Mouse (Mus musculus) left cerebral cortex, postnatal 10 days (tissue): ENCODE data around the gene Qsox1. TPM values are rescaled to one million over a fixed set of nuclear protein-coding genes. Genes with fewer than 3 reads are reported as not detected.
A peak's percentile ranks its signal among the peaks of the same experiment; 100 is the strongest.

Source experiments
- DNase-seq, 2 experiments: peaks; one replicate each; pipeline ENCODE4 v3.0.0; 2021 to 2022; ENCODE audit warnings: low spot score in 2 of 2, mixed read lengths in 1 of 2; ENCODE audit errors: extremely low spot score in 1 of 2
- intact Hi-C: fragments of 180-260 bp; cut with DNase I; formaldehyde crosslinking; loops from one replicate; pipeline ENCODE4 v1.15.1; 2025
- total RNA-seq, 2 experiments: library from RNA; stranded (reverse); gene quantifications; 2 replicates each; pipeline ENCODE4 v1.2.3; 2021

Qsox1 gene
- total RNA-seq, 2 experiments from 2014 or later: 30.9 to 32.3 TPM

DNA sequence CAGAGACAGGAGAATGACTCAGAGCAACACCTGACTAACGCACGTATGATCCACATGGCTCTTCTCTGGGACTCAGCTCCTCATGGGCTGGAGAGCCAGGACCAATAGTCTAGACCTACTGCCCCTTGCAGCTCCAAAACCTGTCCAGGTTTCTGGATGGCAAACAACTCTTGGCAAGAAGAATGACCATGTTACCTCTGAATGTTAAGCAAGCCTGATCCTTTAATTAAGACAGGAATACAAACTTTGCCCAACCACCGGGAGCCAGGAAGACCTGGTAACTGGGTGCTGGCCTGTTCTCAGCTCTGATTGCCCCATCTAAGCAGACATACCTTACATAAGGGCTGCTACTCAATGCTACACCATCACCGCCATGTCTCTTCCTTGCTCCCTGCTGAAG is 4.4 kb downstream of the Qsox1 start:
- DNase-seq: no peak
- intact Hi-C loops: no loop called here

DNA sequence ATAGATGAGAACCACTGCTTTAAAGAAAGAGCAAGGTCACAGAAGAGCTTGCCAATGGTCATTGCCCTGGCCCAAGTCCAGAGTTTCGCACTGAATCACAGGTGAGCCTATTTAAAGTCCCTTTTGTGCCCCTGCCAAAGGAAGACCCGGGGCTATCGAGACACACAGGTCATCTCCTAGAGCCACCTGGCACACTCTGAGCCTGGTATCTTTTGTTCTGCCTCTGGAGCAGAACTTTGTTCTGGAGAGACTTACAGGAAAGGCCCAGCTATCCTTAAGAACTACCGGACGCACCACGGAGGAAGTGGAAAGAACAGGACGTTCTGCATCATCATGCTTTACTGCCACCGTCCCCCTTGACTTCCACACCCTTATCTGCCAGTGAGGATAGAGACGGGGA is 7.1 kb downstream of the Qsox1 start:
- intact Hi-C loops: no loop called here
- no peak for DNase-seq

DNA sequence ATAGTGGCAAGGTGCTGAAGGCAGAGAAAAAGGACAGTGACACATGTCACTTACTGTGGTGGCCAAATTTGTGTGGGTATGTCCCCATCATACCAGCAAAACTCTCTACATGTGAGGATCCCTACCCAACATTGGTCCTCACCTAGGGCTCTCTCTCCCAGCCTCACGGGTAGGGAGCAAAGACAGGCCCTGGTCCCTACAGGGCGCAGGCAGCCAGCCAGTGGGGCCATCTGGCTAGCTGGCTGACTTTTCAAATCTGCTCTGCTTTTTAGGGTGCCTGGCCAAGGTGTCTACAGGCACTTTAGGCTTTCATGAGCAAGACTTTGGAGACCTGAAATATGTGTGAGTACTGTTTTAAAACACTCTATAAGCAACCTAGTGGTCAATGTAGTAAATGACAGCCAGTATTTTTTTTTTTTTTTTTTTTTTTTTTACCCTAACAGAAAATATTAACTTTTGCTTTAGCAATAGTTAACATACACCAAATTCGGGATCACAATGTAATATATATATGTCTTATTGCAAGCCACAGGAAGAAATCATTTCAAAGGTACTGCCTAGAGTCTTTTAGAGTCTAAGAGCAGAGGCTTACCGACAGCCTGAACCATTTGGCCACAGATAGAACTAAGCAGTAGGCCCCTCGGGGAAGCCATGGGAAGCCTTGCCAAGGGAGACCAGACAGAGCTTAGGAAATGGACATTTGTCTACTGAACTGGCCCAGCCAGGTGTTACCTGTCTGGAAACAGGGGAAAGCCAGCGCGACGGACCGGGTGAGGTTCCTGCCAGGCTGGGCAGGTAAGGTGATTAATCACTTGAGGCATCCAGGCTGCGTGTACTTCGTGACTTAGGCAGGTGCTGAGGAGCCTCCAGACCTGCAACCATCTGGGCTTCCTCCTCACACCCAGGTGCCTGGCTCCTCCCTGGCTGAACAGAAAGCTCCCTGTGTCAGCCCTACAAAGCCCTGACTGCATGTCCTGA is 11.4 kb downstream of the Qsox1 start:
- intact Hi-C loops: no loop called here
- DNase-seq: no peak

DNA sequence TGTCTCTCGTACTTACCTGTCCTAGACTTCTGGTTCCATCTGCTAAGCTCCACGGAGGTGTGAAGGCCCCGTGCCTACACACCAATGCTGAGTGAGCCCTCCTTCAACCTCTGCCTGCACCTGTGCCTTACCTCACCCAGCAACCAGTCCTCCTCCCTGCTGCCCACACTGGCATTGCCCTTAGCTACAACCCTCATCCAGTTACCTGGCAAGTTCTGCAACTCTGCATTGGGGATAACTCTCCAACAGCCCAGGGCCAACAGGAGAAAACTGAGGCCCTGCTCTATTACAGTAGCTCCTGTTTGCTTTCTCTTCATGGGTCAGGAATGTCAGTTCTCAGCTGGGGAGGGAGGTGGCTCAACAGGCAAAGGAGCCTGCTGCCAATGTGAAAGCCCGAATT is 14.7 kb downstream of the Qsox1 start:
- intact Hi-C loops: no loop called here
- no peak for DNase-seq

DNA sequence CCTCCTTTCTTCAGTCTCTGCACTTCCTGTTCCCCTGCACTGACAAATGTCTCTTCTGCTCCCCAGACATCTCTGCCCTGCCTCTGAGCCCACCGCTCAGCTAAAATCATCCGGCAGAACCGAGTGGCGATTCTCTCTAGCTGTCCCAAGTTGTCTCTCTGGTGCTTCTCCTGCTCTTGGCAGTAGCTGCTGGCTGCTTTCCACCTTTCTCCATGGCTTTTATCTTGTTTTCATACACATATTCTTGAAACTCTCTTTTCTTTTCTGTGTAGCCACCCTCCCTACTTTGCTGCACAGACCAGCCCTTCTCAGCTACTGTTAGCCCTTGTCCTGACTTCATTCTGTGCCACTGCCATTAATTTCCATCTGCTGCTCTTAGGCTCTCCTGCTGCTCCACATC is 15.3 kb downstream of the Qsox1 start:
- no peak for DNase-seq
- intact Hi-C loops: no loop called here

DNA sequence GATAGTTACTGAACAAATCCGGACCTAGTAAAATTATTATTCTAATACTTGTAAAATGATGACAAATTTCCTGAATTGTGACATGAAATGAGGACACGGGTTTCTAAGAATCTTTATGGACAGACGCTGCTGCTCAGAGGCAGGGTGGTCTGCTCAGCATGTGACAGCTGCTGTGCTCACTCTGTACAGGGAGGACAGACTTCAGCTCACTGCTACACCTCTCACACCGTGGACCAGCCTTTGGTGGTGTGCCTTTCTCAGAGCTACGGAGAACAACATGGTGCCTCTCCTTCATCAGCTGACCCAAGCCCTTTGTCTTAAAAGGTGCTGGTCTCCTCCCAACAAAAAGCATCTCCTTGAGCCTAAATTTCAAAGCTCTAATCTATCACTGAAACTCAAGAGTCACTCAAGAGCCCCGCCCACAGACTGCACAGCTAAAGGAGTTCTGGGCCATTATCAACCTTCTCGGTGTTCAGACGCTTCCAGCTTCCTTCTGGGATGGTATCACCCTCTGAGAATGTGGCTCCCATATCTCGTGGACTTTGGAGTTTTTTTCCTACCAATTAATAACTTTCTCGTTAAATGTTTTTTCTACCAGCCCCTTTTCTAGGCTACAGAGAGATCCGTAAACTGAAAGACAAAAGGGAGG is 15.8 kb downstream of the Qsox1 start:
- no peak for DNase-seq
- intact Hi-C loops: no loop called here

DNA sequence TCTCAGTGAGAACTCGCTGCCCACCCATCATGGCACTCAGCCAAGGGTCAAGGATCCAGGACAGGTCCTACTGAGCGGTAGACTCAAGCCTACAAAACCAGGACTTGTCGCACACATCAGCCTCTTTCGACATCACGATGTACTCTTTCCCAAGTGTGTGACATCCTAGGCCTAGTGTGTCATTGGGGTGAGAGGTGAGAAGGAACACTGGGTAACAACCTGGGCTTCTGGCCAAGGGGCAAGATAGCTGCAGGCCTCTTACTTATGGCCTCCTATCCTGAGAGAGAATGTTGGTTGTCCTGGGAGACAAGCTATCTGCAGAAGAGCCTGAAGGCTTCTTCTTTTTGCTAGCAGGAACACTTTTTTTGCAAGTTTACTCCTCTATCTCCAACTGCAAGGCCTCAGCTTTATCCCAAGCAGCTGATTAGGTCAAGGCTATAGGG is 16.9 kb downstream of the Qsox1 start:
- DNase-seq: peak in 1 of 2 experiments; percentile 43
- intact Hi-C loops: no loop called here

DNA sequence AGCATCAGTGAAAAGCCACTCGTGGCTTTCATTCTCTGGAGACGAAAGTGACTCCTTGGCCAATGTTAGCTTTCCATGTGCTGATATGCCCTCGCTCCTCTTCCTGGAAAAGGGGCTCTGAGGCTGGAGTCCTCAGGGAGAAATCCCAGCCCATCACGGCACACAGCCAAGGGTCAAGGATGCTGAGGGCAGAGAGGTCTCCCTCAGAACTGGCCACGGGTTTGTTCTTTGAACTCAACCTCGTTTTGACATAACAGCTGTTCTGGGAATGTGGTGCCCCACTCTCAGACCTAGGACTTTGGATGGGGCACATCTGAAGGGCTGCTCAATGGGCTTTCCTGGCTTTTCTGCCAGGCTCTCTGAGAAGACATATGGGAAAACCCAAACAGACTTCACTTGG is 17.8 kb downstream of the Qsox1 start:
- intact Hi-C loops: no loop called here
- no peak for DNase-seq

DNA sequence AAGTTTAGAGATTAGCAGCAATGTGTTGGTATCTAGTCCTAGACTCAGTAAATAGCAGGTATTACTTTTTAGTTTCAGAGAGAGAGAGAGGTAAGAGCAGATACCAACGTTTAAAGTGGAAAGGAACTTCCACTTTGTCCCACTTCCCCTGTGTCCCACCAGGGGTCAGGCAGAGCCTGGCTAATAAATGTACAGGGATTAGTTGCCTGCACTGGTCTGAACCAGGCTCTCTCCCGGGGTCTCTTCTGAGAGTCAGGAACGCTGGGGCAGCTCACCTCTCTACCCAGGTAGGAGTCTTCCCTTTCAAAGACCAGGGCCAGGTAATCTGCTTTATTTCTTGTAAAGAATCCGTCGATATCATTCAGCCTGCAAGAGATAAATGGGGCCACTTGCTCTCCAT is 20.8 kb downstream of the Qsox1 start:
- no peak for DNase-seq
- intact Hi-C loops: no loop called here

DNA sequence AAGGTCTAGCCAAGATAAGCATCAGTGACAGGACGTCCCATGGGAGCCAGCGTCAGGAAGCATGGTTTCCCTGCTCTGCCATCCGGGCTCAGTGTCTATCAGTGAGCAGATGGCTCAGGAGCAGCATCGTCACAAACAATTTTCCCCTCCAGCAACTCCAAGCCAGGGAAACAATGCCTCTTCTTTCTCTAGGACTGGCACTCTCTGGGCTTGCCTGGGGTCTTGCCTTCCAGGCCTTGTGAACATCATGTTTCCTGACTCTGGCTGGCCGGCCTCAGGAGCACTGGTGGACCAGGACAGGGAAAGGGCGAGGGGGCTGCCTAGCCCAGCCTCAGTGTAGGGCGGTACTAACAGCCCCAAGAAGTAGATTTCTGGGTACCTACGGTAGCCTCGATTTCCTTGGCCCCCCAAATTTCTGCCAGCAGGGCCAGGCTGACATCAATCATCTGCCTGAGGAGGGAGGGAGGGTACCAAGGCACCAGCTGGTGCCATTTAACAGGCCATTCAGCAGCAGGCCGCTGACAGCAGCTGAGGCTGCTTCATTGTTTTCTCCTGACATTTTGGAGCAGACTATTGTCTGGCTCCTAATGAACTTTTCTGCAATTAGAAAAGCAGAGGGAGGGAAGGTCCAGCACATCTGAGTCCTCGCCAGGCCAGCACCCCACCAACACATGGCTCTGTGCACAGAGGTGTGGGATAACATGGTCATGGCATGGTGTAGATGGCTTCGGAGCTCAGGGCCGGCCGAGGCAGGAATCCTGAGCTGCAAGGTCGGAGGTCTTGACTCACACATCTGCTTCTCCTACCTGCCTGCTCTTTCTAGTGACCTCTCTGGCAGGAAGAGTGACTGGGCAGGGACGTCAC is 22.3 kb downstream of the Qsox1 start:
- DNase-seq: no peak
- intact Hi-C loops: no loop called here

DNA sequence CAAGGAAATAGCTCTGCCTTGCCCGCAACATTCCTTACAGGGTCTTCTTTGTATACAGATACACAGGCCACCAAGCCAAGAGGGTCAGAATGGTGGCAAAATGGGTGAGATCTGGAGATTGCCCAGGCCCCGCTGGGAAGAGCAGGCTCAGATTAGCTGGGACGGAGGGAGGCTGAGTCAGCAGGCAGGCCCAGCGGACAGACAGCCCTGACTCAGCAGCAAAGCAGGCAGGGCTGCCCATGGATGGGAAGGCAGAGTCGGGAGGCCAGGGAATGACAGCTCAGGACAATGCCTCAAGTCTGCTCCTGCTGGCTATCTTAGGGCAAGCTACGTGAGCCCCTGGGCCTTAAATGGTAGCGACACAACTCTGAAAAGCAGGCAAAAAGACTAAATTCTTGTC is 26.8 kb downstream of the Qsox1 start:
- peak in 1 of 2 experiments; percentile 16 for DNase-seq
- intact Hi-C loops: loop anchor here (2.0 kb wide), 1 partner anchor 211 kb away; no protein-coding TSS in a partner anchor

DNA sequence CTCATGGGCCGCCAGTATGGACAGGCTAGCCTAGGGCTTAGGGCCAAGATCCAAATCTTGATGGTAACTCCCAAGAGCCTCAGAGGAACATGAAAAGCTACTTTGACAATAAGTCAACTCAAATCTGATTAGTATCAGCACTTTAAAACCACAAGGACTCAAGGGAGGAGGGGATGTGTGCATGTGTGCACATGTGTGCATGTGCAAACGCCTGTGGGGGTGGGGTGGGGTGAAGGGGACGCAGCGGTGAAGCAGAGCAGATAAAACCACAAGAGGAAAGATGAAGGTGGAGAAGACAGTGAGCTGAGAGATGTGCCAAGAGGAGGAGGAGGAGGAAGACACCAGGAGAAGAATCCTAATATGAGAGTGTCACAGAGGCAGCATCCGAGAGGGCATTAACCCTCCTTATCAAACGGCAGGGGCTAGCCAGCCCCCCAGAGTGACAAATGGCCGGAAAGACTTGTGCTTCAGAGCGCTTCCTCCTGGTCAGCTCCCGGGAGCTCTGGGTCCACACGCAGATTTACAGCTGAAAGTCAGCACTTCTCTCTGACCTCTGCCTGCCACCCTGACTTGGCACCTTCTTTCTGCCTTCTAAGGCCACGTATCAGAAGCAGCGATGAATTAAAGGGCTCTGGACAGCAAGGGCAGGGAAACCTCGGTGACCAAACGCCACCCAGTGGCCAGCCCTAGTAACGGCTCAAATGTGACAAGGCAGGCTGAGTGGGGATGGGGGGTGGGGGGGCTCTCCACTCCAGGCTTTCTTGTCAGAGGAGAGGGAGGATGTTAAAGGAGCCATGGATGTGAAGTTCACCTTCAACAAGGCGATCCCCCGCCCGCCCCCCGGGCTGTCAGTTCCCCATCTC is 28.1 kb downstream of the Qsox1 start:
- peak in 1 of 2 experiments; percentile 66 for DNase-seq
- intact Hi-C loops: loop anchor here (2.0 kb wide), 1 partner anchor 210 kb away; no protein-coding TSS in a partner anchor

DNA sequence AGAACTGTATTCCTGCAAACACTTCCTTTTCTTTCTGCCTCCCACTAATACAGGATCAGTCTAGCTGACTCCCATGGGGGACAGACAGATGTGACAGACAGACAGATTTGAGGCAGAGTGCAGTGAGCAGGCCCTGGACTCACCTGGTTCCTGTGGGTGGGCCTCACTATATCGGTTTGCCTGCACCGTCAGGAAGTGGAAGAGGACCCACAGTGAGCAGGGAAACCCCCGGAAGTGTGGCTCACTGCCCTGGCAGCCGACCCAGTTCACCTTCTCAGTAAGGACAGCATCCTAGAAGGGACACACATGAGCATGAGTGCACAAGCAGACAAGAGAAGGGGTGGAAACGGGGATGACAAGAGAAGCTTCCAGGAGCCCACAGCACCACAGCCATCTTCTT is 30.3 kb downstream of the Qsox1 start:
- no peak for DNase-seq
- intact Hi-C loops: no loop called here

DNA sequence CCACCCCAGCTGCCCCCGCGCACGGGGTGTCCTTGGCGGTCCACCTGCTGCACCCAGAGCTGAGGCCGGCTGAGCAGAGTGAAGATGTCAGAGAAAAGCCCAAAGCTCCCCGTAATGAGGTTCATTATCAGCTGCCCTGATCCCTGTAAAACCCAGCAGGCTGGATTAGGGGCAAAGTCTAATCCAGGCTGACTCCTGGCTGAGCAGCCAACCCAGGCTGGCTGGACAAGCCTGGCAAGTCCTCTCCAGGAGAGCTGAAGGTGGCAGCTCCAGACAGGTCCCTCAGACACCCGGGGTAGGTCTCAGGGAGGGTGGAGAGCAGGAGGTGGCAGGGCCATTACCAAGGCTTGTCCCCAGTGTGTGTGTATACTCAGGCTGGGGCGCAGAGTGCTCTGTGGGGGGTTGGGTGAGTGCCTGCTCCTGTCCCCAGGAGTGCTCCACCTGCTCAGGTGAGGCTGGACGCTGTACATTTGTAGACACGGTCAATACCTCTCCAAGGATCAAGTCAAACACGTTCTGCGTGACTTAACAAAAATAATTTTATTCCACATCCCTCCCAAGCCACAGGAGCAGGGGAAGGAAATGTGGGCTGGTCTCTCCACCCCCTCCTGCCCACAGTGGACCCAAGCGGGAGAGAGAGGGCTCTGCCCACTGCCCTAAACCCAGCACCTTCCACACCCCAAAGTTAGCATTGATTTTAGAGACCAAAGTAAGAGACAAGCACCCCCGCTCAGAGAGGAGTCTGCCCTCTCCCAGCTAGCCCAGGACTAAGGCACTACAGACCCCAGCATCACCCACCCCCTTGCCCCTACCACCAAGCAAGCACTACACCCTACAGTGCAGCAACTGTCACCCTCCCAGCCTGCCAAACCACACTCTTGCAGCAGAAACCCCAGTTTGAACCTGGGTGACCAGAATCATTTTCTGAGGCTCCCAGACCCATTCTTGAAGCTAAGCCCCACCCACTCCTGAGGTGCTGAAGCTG is 34.8 kb downstream of the Qsox1 start:
- DNase-seq: no peak
- intact Hi-C loops: no loop called here

DNA sequence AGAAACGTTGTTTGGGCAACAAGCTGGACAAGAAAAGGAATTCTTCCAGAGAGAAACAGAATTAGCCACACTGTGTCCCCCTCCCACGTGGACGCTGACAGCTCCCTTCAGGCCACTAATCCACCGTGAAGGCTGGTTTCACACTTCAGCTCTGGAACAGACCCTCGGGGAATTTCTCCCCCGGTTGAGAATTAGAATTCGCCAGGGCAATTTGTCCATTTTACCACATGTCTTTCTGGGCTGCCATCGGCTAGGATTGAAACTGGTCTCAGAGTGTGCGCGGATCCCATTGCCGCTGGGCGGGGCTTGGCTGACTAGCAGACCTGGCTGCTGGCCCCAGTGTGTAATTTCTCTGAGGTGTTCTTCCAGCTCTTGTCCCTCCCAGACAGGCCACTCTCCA is 53.5 kb downstream of the Qsox1 start:
- intact Hi-C loops: no loop called here
- DNase-seq: no peak

DNA sequence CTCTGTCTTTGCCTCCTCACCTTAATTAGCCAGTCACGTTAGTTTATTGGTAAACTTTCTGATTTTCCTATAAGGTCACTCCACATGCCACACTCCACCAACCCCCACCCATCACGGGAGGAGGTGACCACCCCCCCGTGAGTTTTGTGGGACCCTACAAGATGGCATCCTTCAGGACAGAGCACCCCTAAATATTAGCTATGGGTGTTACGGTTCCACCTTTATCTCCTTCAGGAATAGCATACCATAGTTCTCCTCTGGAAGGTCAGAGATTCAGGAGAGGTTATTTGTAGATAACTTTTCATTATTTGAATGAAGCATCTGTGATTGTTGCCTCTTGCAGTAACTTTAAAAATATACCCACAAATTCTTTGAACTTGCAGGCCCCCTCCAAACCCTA is 54.0 kb downstream of the Qsox1 start:
- intact Hi-C loops: no loop called here
- no peak for DNase-seq

DNA sequence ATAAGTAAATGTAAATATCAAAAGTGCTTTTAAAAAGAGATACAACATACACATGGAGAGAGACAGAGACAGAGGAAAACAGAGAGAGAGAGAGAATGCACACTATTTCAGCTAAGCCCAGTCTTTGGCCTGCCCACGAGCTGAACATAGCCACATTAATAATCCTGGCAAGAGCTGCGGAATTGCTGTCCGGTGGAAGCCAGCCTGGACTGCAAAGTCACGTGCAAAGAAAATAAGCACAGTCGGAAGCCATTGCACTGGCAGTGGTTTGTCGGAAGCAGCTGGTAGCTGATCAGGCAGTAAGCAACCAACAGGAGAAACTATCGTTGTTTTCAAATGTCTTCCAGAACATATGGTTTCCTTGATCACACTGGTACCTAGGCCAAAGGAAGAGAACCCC is 55.1 kb downstream of the Qsox1 start:
- intact Hi-C loops: no loop called here
- DNase-seq: no peak
